Mouse (Mus musculus) left cerebral cortex, postnatal 10 days (tissue): ENCODE results near the gene Itgbl1. TPM values are rescaled to one million over a fixed set of nuclear protein-coding genes. Genes with fewer than 3 reads are reported as not detected.

Experiments
- DNase-seq, 2 experiments: peaks; one replicate each; pipeline ENCODE4 v3.0.0; 2021 to 2022; ENCODE audit warnings: low spot score in 2 of 2, mixed read lengths in 1 of 2; ENCODE audit errors: extremely low spot score in 1 of 2
- intact Hi-C: fragments of 180-260 bp; cut with DNase I; formaldehyde crosslinking; loops from one replicate; pipeline ENCODE4 v1.15.1; 2025
- total RNA-seq, 2 experiments: library from RNA; stranded (reverse); gene quantifications; 2 replicates each; pipeline ENCODE4 v1.2.3; 2021

Gene Itgbl1
- total RNA-seq, 2 experiments from 2014 or later = 2.7 to 3.5 TPM

GRCm38 (mm10) chr14:123865779-123866726 is 206.3 kb downstream of the Itgbl1 start:
- peak in 1 of 2 experiments; percentile 11 for DNase-seq
- intact Hi-C loops = no loop called here

- DNase-seq = peak in 1 of 2 experiments; percentile 15
- intact Hi-C loops = no loop called here
Observed at GRCm38 (mm10) chr14:123927903-123928302, 268.1 kb downstream of the Itgbl1 start.

GRCm38 (mm10) chr14:123966531-123966930 is 306.8 kb downstream of the Itgbl1 start:
- intact Hi-C loops = no loop called here
- no peak for DNase-seq

GRCm38 (mm10) chr14:123967996-123968395 is 308.2 kb downstream of the Itgbl1 start:
- intact Hi-C loops = no loop called here
- no peak for DNase-seq

- peak in 1 of 2 experiments; percentile 38 for DNase-seq
- intact Hi-C loops = no loop called here
Observed at GRCm38 (mm10) chr14:123990591-123991195, 330.9 kb downstream of the Itgbl1 start.

Other genes with a start within 250 kb of the Itgbl1 start
- 10 to 100 TPM; 66.8 to 67.9 TPM for gene Nalcn, start 32.8 kb upstream of the Itgbl1 start, total RNA-seq